Mouse (Mus musculus): Measurements from ENCODE around the gene Elavl1. TPM values are rescaled to one million over a fixed set of nuclear protein-coding genes. Genes with fewer than 3 reads are reported as not detected.

Elavl1 gene
- total RNA-seq, 2 experiments from 2014 or later: 58.2 to 64.1 TPM

DNA sequence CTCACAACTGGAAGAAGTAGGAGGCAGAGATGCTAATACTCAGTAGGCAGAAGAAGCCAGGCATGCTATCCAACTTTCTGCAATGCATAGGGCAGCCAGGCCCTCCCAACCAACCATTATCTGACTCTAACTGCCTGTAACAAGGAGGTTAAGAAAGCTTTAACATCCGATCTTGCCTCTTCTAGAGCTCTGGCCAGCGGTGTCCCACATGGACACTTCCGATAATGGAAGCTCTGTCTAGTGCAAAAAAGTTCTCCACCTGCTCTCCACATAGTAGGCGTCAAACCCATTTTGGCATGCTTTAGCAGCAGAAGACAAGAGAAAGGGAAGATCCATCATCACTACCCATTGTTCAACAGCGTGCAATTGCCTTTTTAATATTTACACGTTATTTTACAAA is 1.3 kb downstream of the Elavl1 start:
- intact Hi-C loops (cut with DNase I): loop anchor here (2.0 to 10.0 kb wide), 4 partner anchors 47 to 159 kb away; partner anchors contain the start of genes Evi5l and Timm44
- no peak for DNase-seq (ENCODE audit: low spot score)

DNA sequence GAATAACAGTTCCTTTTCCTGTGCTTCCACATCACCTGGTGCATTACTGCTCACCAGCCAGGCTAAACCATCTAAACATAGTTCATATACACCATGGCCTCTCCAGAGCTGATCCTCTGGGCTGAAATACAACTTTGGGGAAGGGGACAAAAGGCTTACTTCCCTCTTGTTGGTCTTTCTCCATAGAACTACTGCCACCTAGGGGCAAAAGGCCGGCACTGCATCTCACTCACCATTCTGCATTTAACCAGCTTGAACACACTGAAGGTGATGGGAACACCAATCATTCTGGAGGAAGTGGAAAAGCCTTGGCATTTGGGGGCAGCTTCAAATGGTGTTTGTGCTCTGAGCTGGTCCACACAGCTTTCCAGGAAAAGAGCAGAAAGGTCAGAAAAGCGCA is 2.7 kb downstream of the Elavl1 start:
- intact Hi-C loops (cut with DNase I): loop anchor here (2.0 to 10.0 kb wide), 4 partner anchors 45 to 158 kb away; partner anchors contain the start of genes Evi5l and Timm44
- DNase-seq (ENCODE audit: low spot score): peak; percentile 52

DNA sequence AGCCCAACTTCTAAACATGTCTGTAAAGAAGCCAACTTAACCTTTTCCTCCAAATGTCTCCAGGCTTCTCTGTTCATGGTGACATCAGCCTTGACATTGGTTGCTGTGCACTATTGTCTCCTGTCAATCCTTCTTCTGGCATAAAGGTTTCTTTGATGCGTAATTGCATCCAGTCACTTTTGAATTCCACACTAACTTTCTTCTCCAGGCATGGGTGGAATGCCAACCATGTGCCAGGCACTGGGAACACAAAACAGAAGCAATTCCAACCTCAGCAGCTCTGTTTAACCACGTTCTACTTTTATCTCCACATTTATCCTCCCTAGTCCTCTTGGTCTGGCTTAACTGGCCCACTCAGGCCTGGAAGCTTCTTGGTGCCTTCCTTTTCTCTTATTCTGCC is 4.2 kb downstream of the Elavl1 start:
- intact Hi-C loops (cut with DNase I): loop anchor here (5.0 to 10.0 kb wide), 3 partner anchors 44 to 156 kb away; partner anchors contain the start of genes Evi5l and Timm44

DNA sequence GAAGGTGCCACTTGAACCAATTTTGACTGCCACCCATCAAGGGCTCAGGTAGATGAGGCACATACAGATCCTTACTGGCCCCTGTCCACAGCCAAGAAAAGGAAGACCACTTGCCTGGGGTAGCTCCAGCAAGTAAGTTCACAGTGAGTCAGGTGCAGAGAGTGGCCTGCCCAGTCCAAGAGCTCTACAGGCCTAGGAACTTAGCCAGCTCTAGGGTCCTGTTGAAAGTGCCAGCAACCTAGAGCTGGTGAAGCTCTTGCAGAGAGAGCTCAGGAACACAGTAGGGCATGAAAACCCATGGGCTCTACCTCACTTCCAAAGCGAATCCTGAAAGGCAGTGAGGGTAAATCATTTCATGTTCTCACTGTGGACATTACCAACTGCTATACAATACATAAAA is 4.8 kb downstream of the Elavl1 start:
- intact Hi-C loops (cut with DNase I): loop anchor here (5.0 to 10.0 kb wide), 3 partner anchors 43 to 156 kb away; partner anchors contain the start of genes Evi5l and Timm44
- no peak for DNase-seq (ENCODE audit: low spot score)

More for the DNA sequence above, 4.2 kb downstream of the Elavl1 start:
- DNase-seq (ENCODE audit: low spot score): no peak

DNA sequence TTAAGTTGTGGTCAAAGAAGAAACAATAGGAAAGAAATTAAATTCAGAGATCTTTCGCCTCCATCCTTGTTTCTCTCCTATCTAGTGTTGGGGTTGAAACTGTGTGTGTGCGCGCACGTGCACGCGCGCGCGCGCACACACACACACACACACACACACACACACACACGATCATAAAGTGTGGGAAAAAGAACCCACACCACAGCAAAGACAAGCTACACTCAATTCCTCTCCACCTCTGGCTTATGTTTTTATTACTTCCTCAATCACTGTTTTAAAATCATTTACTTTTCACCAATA is 5.7 kb downstream of the Elavl1 start:
- DNase-seq (ENCODE audit: low spot score): no peak
- intact Hi-C loops (cut with DNase I): no loop called here

DNA sequence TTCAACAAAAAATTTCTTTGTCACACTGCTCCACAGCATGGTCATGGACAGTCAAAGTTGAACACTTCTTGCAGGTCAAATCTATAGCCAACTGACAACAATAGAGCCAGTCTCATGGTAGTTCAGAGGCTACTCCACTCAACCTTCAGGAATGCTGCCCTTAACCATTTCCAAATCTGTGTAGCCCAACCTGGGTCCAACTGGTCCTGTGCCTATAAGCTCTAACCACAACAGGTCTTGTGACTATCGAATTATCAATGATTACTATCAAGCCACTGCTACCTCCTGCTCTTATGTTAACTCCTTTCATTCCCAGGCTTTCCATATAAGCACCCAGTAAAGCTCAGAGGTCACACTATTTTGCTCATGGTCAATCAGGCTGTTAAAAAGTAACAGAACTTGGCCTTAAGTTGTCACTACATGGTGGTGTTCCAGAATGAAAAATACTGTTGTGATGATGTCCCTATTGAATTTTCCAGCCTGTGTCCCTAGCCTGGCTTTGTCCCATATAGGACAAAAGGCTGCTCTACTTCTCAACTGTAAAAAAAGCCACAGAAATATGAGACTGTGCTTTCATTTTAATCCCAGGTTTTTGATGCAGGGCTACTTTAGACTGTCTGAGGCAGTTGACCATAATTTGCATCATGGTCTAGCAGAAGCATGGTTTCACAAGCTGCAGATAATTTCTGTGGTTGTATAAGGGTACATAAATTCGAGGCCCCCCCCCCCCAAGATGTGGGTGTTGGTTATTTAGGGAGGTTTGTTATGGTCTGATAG is 6.2 kb downstream of the Elavl1 start:
- intact Hi-C loops (cut with DNase I): no loop called here

DNA sequence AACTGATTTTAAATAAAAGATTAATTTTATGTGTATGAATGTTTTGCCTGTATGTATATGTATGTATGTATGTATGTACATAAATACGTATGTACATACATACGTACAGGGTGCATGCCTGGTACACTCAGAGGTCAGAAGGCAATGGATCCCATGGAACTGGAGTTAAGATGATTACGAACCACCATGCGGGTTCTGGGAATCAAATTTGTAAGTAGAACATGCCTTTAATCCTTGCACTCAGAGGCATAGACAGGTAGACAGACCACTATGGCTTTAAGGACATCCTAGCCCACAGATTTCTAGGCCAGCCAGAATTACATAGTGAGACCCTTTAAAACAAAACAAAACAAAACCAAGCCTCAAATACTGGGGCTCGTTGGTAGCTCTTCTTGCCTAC is 7.1 kb downstream of the Elavl1 start:
- DNase-seq (ENCODE audit: low spot score): no peak
- intact Hi-C loops (cut with DNase I): no loop called here

More for the DNA sequence above, 6.2 kb downstream of the Elavl1 start:
- DNase-seq (ENCODE audit: low spot score): no peak

DNA sequence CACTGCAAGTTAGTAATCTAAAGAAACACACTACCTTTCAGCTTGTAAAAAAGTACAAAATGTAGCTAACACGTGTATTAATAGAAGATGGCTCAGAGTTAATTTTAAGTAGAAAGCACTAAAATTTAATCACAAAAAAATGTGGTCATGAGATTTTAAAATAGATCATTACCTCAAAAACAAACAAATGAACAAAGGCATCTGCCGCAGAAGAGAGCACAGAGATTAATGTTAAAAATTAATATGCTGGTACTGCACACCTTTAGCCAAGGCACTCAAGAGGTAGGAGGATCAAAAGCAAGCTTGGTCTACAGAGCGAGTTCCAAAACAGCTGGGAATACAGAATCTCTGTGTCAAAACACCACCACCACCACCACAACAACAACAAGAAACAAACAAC is 10.4 kb downstream of the Elavl1 start:
- no peak for DNase-seq (ENCODE audit: low spot score)
- intact Hi-C loops (cut with DNase I): no loop called here

DNA sequence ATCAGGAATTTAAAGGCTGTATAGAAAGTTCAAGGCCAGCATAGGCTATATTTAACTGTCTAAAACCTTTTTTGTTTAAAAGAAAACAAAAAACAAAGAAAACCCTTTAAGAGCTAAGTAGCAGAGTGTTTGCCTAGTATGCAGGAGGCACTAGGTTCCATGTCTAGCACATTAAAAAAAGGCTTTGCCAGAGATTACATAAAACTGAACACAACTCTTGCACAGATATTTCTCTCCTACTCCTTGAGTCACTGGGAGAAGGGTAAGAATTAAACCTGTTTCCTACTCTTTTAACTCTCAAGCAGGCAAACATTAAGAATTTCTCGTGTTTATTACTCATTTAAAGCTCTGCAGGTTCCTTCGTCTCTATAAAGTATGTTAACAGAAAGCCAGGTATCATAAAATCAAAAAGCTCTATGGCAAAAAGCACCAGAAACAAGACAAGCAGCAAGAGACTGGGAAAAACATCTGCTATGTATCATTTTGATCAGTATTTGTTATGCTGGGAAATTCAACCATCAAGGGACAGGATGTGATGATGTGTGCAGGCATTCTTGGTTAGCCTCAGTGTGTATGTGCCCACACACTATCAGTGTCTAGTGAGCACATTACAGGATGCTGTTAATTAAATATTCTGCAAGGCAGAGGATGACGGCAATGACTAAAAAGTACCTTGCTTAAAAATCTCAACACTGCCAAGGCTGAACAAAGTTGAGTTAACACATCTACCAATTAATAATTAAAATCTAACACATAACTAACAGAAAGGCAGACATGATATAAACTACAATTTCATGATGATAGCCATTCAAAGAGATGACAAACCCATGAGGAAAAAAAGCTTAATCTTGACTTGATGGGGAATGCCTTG is 11.7 kb downstream of the Elavl1 start:
- no peak for DNase-seq (ENCODE audit: low spot score)
- intact Hi-C loops (cut with DNase I): no loop called here

DNA sequence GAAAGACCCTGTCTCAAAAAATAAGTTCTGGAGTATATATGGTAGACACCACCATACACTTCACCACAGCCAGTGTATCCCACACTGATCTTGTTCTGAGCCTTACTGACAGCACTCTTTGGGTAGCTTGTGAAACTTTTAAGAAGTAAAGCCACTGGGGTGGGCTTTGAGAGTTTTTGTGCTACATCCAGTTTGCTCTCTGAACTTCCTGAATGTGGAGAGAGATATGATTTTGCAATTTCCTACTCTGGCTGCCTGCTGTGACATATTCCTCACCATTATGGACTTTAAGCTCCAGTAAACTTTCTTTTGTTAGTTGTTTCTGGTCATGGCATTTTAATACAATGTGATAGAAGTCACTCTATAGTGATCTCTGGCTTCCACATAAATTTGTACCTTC is 13.1 kb downstream of the Elavl1 start:
- DNase-seq (ENCODE audit: low spot score): no peak
- intact Hi-C loops (cut with DNase I): no loop called here

DNA sequence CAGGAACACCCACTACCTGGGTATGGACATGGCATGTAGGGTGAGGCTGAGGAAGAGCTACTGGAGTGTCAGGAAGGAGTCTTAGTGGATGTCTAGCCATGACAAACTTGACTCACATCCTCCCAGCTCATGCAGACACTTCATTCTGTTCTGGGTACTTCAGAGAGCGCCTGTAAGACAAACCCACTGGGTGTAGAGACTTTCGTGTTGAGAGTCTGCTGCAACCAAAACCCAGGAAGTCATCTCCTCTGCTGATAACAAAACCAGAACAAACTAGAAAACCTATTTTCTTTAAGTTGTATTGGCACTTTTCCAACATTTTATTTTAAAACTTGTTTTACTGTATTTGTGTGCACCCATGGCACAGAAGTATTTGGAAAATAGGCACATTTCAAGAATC is 19.4 kb downstream of the Elavl1 start:
- intact Hi-C loops (cut with DNase I): no loop called here
- DNase-seq (ENCODE audit: low spot score): no peak

DNA sequence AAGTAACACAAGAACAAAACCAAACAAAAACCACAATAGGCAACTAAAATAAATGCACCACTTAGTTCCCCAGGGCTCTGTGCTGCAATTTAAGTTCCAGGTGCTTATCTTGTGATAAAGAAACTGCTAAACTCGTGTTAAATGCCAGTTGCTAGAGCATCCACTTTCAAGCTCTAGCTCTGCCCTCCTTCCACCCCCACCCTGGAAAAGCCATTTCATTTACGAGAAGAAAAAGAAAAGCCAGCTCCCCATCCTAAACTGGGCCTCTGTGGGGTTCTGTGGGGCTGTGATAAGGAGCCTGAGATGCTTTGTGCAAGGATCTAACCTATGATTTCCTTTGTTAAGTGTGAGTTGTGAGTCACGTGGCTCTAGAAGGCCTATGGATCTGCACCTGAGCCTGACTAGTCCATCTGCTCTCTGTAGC is 21.1 kb downstream of the Elavl1 start:
- no peak for DNase-seq (ENCODE audit: low spot score)
- intact Hi-C loops (cut with DNase I): no loop called here

DNA sequence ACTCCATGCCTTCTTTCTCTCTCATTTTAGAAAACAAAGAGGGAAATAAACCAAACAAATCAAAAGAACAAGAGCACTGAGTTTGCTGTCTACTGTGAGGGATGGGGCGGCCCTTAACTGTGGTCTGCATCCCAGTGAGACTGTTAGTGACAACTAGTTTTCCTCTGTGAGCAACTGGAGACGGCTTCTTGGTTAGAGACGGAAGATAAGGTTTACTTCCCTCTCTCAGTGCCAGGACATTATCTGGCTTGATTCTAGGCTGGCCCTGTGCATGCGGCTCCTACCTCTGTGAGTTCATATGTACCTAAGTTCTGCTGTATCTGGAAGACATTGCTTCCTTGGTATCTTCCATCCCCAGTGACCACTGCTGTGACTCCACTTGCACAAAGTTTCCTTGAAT is 27.4 kb downstream of the Elavl1 start:
- intact Hi-C loops (cut with DNase I): no loop called here
- DNase-seq (ENCODE audit: low spot score): no peak

DNA sequence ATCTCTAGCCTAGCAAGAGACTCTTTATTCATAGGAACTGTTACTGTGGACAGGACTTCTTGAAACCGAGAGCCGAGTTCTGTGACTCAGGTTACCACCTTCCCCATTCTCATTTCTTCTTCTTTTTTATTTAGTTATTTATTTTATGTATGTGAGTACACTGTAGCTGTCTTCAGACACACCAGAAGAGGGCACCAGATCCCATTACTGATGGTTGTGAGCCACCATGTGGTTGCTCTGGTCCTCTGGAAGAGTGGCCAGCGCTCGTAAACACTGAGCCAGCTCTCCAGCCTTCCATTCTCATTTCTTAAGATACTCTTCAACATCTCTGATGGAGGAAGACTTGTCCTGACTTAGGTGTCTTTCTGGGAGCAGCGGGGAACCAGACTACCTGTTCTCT is 32.5 kb downstream of the Elavl1 start:
- intact Hi-C loops (cut with DNase I): no loop called here
- no peak for DNase-seq (ENCODE audit: low spot score)

DNA sequence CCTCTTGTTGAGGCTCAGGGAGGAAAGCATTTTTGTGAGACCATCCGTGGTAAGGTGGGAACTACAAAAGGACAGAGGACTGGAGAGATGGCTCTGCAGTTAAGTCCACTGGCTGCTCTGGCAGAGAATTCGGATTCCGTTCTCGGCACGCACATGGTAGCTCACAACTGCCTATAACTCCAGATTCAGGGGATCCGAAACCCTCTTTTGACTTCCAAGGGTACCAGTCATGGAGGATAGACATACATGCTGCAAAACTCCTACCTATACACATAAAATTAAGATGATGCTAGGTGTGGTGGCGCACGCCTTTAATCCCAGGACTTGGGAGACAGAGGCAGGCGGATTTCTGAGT is 49.1 kb downstream of the Elavl1 start:
- intact Hi-C loops (cut with DNase I): loop anchor here (5.0 kb wide), 1 partner anchor 46 kb away; no protein-coding TSS in a partner anchor
- no peak for DNase-seq (ENCODE audit: low spot score)

DNA sequence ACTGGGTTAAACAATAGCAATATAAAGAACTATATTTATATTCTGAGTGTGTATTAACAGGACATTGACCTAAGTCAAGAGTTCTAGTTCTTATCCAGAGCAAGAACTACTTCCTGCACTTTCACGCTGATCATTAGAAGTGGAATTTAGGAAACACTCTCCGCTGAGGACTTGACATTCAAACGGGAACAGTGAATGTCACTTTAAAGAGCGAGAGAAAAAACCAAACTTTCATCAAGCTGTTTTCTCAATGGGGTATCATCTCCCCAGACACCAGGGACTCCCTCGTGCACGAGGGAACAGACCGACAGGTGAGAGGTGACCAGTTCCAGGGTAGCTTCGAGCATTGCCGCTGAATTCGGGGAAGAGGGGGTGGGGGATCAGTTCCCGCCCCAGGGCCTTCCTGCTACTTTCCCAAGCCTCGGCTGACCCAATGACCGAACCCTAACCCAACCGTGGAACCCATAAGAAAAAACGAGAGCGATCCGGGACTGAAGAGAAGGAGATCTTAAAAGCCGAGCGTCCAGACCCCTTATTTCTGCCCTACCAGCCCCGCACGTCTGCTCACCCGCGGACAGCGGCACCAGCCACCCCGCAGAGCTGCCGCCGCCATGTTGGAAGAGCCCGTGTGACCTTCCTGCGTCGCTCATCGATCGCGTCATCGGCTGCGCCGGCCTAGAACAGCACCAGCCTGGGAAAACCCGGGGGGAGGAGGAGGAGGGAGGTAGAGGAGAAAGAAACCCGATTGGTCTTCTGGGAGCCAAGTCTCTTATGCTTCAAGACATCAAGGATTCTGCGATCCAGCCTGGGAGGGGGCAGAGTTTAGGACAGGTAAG is 49.7 kb downstream of the Elavl1 start, which contains the start of gene Timm44:
Timm44 (minus strand) TSS at position 639 of the 836 bp plus-strand sequence.
- peak; percentile 90 for DNase-seq (ENCODE audit: low spot score)
- intact Hi-C loops (cut with DNase I): loop anchor here (2.0 to 5.0 kb wide), 2 partner anchors 17 to 47 kb away; partner anchors contain the start of gene Ctxn1

DNA sequence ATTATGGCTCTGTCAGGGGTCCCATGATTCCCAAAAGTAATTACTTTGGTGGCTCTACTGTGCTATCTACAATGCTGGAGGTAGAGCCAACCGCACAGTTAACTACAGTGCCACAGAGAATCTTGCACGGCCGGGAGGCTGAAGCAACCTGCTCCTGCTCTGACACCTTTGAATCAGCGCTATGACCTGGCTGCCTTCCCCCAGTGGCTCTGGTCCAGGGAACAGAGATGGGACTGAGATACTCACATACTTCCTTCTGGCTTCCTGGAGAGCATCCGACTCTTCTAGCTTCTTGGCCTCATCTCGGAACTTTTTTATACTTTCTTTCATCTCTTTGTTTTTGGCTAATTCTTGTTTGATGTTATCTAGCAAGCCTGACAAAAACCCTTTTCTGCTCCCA is 55.6 kb downstream of the Elavl1 start:
- intact Hi-C loops (cut with DNase I): no loop called here

DNA sequence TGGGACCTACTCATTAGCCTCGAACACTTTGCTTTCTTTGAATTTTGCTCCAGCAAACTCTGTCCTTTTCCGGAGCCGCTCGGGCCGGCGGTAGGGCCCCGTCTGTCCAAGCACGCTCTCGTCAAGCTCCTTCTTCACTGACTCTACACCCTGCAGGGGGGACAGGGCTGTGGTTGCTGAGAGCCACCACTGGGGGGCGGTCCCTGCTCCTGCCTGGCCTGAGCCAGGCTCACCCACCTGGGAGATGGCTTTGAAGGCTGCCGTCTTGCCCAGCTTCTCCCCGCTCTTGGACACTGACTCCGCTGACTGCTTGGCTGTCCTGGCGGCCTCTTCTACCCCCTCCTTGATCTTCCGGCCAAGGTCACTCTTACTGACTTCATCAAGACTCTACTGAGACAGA is 57.6 kb downstream of the Elavl1 start:
- intact Hi-C loops (cut with DNase I): no loop called here
- no peak for DNase-seq (ENCODE audit: low spot score)

More for the DNA sequence above, 55.6 kb downstream of the Elavl1 start:
- DNase-seq (ENCODE audit: low spot score): no peak

DNA sequence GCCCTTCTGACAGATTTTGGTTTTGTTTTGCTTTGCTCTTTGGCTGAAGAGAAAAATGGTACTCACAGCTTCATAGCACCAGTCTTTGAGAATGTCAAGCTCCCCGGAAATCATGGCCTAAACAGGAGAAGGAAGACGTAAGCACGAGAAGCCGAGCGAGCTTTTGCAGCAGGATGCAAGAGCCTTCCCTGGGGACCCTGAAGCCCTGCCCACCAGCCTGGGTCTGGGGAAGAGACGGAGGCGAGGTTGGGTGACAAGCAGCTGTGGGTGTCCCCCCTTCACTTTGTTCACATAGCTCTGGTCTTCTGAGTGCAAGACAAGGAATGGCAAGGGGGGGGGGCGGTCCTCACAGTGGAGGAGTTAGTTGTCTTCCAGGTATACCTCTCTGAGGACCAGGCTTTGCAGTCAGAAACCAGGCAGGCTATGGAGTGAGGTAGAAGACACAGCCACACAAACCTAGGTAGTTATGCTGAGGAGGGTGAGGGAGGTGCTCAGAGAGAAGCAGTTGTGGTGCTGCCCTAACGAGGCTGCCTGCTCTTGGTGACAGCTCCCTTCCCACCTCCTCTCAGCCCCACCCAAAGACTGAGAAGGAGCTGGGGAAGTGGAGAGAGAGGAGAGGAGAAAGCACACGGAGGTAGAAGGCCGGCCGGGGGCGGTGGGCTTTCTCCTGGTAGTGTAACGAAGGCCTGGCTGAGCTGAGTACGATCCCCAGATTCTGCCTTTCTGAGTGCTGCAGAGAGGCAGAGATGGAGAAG is 59.9 kb downstream of the Elavl1 start:
- DNase-seq (ENCODE audit: low spot score): no peak
- intact Hi-C loops (cut with DNase I): no loop called here

Data from heart, postnatal 25 days (tissue).